Mouse (Mus musculus) T-helper 1 cell (primary cell): Measurements from ENCODE around the gene Pigv.

Experiments used
- in situ Hi-C: fragments of 300-600 bp; cut with MboI, MseI; formaldehyde crosslinking; loops from one replicate; pipeline ENCODE4 v1.15.1; 2025; ENCODE audit warnings: high pct_unique_total_duplicates

Gene Pigv

DNA sequence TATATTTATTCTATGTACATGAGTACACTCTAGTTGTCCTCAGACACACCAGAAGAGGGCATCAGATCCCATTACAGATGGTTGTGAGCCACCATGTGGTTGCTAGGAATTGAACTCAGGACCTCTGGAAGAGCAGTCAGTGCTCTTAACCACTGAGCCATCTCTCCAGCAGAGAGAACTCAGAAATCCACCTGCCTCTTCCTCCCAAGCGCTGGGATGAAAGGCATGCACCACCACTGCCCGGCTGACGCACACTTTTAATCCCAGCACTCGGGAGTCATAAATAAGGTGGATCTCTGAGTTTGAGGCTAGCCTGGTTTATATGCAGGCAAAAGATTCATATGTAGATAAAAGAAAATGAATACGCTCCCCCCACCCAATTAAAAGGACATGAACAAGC is 23.0 kb downstream of the Pigv start:
- in situ Hi-C loops: loop anchor here (10.0 kb wide), 1 partner anchor 55 kb away; no protein-coding TSS in a partner anchor

DNA sequence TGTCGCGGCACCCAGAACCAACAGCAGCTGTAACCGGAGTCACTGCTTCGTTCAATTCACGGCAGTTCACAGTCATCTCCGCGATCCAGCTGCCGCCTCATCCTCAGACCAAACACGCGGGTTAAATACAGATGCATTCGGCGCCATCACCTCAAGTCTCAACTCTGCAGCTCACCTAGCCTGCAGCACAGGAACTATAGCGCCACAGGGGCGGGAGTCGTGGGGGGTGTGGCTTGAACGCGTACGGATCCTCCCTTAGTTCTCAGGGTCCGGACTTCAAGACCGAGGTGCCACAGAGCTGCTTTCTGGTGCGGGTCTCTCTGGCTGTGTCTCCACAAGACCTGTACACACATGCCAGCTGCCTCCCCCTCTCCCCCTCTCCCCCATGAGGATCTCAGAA is 26.8 kb downstream of the Pigv start:
- in situ Hi-C loops: loop anchor here (10.0 kb wide), 1 partner anchor 51 kb away; no protein-coding TSS in a partner anchor

DNA sequence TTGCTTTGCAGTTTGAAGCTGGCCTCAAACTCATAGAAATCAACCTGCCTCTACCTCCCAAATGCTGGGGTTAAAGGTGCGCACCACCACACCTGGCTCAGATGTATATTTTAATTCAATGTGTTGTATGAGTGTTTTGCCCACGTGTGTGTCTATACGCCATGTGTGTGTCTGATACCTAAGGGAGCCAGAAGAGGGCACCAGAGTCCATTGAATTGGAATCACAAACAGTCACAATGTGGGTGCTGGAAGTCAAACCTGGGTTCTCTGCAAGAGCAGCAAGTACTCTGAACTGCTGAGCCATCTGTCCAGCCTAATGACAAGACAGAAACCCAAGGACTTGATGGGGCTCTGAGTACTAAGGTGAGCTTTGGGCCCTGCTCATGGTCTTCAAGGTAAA is 27.3 kb downstream of the Pigv start:
- in situ Hi-C loops: loop anchor here (10.0 kb wide), 1 partner anchor 50 kb away; no protein-coding TSS in a partner anchor

DNA sequence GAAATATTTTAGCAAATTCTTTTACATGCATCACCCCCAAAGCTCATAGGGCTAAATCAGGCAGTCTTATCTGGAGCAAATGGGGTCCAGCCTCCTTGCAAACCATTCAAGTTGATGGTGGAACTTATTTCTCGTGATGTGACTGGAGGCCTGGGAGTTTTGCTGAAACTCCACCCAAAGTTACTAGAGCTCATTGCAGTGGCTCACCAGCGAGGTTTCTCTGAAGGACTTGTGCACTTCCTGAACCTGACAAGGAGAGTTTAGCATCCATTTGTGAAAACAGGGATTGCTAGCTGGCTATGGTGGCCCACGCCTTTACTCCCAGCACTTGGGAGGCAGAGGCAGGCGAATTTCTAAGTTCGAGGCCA is 38.4 kb downstream of the Pigv start:
- in situ Hi-C loops: no loop called here

DNA sequence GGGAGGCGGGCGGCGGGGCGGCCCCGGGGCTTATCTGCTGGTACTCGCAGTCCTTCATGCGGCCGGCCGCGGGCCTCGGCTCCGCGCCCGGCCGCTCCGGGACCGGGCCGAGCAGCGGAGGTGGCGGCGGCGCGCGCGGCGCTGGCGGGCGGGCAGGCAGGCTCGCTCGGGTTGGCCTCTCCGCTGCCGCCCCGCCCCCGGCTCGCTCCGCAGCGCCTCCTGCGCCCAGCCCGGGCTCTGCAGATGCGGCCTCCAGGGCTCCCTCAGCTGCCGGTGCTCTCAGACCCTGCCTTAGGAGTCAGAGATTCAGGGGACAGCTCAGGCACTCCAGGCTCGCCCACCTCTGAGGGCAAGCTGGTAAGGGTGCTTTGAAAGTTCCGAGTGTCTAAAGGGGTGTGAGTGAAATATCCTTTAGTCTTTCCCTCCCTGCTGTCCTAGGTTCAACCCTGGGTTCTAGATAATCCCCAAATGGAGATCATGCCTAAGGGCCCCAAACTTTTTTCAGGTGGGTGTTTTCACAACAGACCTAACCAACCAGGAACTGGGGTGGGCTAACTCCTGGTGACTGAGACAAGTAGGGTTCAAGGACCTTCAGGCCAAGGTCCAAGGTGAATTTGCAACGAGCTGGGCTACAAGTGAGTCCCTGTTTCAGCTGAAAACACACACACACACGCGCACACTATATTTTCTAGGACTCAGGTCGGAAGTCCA is 39.0 kb downstream of the Pigv start:
- in situ Hi-C loops: no loop called here

DNA sequence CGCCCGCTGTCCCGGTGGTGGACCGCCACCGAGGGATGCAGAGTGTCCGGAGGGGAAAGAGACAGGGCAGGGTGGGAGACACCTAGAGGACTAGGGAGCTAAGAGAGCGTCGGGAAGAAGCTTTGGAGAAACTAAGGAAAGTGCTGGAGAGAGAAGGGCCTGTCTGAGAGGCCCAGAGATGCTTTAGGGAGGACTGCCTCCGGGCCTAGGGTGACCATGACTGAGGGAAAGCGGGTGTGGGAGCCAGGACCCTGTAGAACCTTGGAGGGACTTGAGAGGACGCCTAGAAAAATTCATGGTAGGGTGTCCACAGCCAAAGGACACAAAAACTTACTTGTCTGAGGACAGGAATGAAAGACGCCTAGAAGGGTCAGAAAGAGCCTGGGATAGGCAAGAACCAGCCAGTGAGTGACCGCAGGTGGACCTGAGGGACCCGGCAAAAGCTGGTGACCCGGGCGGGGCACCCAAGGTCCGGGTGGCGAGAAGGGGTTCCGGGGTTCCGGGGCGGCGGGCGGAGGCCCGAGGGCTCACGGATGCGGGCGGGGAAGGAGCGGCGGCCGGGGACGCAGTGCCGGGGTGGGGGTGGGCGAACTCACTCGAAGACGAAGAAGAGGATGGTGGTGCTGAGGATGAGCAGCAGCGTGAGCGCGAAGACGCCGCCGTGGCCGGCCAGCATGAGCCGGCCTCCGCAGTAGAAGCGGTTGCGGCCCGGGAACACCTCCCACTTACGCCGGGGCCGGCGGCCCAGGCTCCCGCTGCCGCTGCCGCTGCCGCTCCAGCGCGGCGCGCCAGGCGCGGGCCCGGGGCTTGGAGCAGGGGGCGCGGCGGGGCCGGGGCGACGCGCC is 39.7 kb downstream of the Pigv start:
- in situ Hi-C loops: no loop called here

DNA sequence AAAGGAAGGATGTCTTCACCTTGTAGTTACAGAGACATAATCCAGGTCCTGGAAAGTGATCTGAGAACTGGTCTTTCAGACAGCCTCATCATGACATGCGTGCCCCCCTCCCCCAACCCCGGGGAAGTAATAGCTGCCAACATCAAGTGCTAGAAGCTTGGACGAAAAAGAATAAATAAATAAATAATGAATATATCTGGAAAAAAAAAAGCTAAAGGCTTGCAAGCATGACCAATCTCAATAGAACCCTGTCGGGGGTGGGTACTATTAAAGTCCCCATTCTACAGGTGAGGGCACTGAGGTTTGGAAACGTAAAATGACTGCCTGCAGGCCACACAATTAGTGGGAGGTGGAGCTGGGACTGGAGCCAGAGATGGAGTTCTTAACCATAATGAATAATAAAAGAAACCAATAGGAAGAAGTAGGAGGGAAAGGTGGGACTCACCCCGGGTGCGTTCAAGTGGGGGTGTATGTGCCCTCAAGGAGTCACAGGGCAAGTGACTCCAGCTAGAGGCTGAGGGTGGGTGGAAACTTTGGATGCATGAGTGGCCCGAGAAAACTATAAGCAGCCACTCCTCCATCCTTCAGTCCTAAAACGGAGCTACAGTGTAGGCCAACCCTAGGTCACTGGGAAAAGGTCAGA is 40.6 kb downstream of the Pigv start:
- in situ Hi-C loops: no loop called here

DNA sequence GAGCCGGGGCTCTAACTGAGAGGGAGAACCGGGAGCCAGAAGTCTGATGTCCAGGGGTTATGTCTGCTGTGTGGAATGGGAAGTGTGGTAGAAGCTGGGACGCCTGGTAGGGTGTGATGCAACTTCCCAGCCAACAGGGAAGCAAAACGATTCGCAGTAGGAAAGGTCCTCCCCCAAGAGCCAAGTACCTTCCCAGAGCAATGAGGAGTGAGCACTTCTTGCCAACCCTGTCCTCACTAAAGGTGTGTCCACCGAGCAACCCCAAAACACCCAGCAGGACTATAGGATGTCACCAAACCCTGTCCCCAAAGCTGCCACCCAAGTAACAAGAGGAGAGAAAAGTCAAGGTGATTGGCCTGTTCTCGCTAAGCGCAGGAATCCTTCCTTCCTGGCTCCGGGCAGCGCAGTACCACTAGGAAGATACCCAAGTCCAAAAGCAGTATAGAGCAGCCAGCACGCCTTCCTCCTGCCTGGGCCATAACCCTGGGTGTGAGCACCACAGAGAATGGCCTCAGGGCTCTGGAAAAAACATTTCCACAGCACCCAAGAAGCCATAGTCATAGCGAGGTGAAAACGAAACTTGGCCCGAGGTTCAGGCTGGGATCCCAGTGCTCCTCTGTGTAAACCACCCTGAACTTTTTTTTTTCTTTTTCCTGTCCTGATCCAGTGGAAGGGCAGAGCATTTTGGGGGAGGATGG is 41.2 kb downstream of the Pigv start:
- in situ Hi-C loops: no loop called here

DNA sequence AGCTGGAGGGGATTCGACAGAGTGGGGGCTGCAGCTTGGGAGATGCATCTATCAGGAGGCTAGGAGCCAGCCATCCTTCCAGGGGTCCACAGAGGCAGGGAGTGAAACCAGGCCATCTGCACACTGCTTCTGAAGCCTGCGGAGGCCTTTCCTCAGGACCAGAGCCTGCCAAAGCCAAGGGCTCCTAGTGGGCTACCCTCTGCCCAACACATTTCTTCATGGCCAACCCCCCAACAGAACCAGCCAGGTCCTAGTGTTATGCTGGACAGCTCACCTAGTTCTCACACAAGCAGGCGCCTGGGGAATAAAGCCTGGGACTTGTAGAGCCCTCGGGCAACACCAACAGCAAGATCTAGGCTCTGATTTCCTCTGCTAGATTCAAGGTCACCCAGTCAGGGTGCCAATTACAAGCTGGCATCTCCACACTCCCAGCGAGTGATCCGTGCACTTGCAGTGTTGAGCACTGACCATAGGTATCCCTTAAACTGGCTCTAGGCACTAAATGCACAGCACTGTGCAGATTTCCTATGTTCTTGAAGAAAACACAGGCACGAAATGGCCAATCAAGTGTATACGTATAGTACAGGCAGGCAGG is 42.0 kb downstream of the Pigv start:
- in situ Hi-C loops: no loop called here

DNA sequence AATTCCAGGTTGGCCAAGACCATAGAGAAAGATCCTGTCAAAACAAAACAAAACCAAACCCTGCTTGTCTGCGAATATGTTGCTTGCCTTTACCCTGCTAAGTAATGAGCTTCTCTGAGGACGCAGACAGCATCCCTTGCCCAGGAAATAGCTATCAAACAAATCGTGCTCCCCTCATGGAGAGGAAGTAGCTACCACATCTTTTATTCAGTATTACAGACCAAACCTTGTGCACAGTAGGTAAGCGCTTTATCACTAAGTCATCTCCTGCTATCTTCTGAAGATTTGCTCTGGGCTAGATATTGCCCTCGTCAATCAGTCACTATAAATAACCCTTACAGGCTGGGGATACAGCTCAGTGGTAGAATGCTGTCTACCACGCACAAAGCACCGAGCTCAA is 43.3 kb downstream of the Pigv start:
- in situ Hi-C loops: no loop called here

DNA sequence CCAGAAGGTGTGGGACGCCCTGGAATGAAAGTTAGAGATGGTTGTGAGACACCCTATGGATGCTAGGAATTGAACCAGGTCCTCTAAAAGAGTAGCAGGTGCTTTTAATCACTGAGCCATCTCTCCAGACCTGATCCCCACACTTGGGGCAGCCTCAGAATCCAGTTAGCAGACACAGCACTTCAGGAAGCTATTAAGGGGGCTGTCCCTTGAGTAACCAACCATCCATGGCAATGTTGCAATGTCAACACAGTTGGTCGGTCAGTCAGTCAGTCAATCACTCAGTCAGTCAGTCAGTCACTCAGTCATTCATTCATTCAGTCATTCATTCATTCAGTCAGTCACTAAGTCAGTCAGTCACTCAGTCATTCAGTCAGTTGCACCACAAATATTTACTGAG is 43.9 kb downstream of the Pigv start:
- in situ Hi-C loops: no loop called here

DNA sequence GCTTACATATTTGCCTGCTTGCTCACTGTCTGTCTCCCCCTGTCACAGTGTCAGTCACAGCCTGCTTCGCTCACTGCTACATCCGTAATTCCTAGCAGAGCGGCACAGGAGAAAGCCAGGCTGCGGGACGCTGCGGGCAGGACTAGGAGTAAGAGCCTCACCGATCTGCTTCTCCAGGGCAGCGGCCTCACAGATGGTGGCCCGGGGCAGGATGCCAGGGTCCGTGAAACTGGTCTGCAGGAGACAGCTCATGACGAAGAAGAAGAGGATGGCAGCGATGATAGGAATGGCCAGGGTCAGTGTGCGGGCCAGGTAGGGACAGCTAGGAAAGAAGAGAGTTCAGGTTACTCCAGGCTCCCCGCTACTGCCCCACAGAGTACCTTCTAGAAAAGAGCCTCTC is 45.4 kb downstream of the Pigv start:
- in situ Hi-C loops: no loop called here

DNA sequence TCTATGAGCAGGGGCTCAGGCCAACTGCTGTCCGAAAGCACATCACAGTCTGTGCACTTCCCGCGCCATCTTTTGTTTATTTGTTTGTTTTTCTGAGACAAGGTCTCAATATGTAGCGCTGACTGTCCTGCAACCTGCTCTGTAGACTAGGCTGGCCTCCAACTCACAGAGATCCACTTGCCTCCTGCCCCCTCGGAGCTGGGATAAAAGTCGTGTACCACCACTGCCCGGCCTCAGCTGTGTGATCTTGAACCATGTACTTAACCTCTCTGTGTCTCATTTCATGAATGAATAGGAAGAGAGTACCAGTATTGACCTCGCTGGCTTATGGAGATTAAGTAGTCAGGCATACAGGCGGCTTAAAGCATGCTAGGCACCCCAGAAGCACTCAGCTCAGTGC is 45.8 kb downstream of the Pigv start:
- in situ Hi-C loops: no loop called here

DNA sequence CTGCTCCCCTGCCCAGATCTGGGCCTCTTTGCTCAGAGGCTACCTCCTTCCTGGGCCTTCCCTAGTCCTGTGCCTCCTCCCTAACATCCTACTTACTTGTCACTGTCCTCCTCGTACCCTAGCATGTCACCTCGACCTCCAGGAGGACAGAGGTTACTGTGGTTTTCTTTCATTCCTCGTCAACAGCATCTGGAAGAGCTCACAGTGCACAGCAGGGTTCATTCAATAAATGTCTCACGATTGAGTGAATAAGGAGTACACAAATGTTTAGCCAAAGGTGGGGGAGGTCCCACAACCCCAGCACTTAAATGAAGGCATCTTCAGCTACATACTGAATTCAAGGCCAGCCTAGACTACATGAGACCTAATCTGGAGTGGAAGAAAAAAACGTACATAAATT is 46.2 kb downstream of the Pigv start:
- in situ Hi-C loops: no loop called here

DNA sequence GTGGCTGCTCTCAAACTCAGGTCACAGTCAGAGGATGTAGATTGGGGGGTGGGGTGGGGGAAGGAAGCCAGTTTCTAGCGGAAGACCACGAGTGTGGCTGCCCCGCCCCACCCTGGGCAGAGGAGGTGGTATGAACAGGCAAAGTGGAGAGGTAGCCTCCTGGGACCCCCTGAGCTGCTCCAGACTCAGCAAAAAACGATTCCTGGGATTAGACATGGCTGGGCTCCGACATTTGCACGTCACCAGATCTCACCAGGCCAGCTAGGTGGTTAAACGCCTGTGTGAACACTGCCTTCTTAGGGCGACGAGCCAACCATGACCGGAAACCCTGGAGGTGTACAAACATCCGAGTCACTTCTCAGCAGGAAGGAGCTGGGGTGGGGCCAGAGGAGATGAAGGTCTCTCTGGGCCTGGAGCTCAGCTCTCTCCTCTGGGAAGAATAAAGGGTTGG is 46.8 kb downstream of the Pigv start:
- in situ Hi-C loops: no loop called here

DNA sequence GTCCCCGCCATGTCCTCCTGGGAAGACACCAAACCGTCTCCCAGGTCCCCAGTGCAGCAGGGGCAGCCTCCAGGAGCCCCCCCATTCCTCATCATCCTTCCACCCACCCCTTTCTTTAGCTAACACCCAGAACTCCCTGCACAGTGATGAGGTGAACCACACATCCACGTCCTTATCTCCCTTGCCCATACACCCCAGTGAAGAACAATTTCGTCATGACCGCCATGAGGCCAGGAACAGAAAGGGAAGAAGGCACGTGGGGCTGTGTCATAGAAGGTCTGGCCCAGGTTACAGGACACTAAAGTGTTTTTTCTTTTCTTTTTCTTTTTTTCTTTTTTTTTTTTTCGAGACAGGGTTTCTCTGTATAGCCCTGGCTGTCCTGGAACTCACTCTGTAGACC is 47.6 kb downstream of the Pigv start:
- in situ Hi-C loops: no loop called here

DNA sequence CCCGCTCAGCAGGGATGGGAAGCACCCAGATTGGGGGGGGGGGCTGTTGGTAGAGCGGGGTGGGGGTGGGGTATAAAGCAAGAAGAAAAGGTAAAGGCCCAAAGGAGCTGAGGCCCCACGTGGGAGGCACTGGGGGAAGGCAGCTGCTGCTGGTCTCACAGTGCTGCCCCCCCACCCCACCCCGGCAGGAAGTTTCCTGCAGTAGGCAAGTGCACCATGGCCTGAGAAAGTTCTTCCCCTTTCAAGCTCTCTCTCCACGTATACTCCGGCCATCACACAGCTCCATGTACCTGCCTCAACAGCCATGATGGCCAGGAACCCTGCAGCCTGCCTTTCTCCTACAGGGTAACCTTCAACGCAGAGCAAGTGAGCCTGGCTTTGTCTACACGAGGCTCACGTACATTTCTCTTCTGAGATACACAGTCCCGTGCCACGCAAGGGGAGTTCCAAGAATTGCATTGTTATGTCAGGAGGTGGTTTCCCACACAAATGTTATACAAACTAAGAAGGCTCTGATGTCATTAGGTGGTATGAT is 50.2 kb downstream of the Pigv start:
- in situ Hi-C loops: no loop called here

DNA sequence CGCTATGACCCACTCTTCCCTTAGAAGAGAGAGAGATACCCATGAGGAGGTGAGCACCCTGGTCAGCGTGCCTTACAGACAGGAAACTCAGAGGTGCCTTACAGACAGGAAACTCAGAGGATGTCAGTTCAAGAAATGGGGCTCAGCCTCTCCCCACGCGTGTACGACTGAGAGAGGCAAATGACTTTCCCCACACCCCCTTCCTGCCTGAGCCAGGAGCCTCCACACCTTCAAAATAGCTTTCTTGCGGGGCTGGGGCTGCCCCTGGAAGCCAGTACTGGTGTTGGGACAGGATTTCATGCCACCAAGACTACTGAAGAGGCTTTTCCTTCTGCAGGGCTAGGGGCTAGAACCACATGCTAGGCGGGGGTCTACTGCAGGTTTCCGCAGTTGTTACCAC is 51.8 kb downstream of the Pigv start:
- in situ Hi-C loops: no loop called here

DNA sequence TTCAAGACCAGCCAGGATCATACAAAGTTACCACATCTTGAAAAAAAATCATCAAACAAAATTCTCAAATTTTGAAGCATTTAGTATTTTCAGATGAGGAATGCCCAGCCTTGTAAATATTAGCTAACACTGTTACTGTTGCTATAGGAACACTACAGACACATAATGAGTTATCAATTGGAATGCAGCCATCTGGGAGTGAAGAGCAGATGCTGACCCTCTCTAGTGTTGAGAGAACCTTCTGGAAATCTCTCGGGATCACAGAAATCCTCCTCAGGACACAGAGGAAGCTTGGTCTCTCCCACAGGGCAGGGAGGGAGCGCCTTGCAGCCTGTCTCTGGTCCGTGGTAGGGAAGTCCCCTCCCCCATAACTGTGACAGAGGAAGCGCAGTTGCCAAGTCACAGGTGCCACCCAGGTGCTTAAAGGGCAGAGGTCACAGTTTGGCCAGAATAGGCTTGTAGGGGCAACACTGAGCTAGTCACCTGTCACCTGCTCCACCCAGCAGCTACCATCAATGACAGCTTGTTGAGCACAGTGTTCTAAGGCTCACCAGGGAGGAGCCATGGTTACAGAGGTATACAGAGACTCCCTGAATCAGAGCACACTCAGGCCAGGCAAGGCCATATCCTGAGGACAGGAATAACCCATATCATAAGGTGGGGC is 52.8 kb downstream of the Pigv start:
- in situ Hi-C loops: no loop called here

DNA sequence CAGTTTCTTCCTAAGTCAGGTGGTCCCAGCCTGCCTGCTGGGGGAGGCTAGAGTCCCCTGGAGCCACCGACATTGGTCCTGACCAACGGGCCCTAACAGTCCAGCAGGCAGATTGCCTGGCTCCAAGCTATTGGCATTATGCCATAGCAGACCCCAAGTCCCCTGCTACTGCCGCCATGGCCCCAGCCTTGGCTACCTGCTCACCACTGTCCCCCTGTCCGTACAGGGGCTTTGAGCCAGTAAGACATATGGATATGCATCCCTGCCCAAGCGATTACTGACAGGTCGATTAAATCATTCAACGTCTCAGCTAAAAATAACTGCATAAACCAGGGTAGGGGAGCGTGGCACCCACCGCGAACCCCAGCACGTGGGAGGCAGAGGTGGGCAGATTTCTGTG is 54.5 kb downstream of the Pigv start:
- in situ Hi-C loops: no loop called here

DNA sequence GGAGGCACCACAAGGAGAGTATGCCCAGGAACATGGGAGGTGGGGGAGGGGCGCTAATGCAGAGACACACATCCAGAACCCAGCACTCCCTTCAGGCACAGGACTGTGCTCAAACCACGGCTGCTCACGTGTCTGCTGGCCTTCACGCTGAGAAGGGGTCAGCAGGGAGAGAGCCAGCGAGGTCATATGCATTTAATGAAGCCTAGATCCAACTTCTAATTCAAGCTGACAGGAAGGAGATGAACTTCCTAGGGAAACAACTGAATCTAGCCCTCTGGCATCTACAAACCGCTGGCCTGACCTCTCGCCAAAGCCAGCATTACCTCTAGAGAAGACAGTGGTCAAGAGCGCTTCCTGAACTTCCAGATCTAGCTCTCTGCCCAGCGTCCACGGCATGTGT is 57.0 kb downstream of the Pigv start:
- in situ Hi-C loops: no loop called here
